Mouse (Mus musculus) lung, postnatal 0 days (tissue): ENCODE measurements around the gene Atp2a2.

Experiments
- CTCF ChIP-seq: IDR thresholded peaks from 2 replicates; pipeline ENCODE4 v1.5.1; 2016; ENCODE audit warnings: antibody characterized with exemption, mild to moderate bottlenecking
- EP300 ChIP-seq: IDR thresholded peaks from 2 replicates; pipeline ENCODE4 v1.6.1; 2016; ENCODE audit warnings: antibody characterized with exemption, mild to moderate bottlenecking, control low read depth

- no peak for TF ChIP-seq CTCF
- no peak for TF ChIP-seq EP300
Measured at GRCm38 (mm10) chr5:122524244-122524643, 22.2 kb upstream of the Atp2a2 start.
